Mouse (Mus musculus): ENCODE data around the gene Ss18l2. TPM values are rescaled to one million over a fixed set of nuclear protein-coding genes. Genes with fewer than 3 reads are reported as not detected.
A peak's percentile ranks its signal among the peaks of the same experiment; 100 is the strongest.

The Ss18l2 gene
- polyA plus RNA-seq, 1 experiment from 2014 or later, result 134 TPM

GRCm38 (mm10) chr9:121759091-121760081, 49.3 kb downstream of the Ss18l2 start, which contains the start of gene Zfp651:
TSS of gene Zfp651 (plus strand) at chr9:121759330.
- Histone ChIP-seq H3K4me1 (ENCODE audit: control insufficient read depth, insufficient read depth, low read length) (peaks cover 20% of the 10 kb centered on the region), H3K4me3 (ENCODE audit: low read depth, low read length) (peak within 1 kb of the TSS; percentile 92), H3K4me2 (ENCODE audit: low read depth) (peak within 1 kb of the TSS; percentile 99), H3K9ac (ENCODE audit: low read length) (peak within 1 kb of the TSS; percentile 92), H3K27ac (ENCODE audit: low read depth, low read length) (peak within 1 kb of the TSS; percentile 92), H3K27me3 (ENCODE audit: control insufficient read depth, insufficient read depth, low read length) (no peaks in the 10 kb centered on the region), H3K36me3 (ENCODE audit: control insufficient read depth, insufficient read depth, low read length) (peaks cover 16% of the 10 kb centered on the region), H3K9me3 (ENCODE audit: control insufficient read depth, low read length) (no peaks in the 10 kb centered on the region)
- peak; percentile 77 for ATAC-seq (ENCODE audit: insufficient read depth, low FRiP score, low TSS enrichment)
- DNase-seq (ENCODE audit: low spot score), result peak; percentile 89
- under 1% methylated on average over 64 of the region's 97 CpGs for WGBS

DNA sequence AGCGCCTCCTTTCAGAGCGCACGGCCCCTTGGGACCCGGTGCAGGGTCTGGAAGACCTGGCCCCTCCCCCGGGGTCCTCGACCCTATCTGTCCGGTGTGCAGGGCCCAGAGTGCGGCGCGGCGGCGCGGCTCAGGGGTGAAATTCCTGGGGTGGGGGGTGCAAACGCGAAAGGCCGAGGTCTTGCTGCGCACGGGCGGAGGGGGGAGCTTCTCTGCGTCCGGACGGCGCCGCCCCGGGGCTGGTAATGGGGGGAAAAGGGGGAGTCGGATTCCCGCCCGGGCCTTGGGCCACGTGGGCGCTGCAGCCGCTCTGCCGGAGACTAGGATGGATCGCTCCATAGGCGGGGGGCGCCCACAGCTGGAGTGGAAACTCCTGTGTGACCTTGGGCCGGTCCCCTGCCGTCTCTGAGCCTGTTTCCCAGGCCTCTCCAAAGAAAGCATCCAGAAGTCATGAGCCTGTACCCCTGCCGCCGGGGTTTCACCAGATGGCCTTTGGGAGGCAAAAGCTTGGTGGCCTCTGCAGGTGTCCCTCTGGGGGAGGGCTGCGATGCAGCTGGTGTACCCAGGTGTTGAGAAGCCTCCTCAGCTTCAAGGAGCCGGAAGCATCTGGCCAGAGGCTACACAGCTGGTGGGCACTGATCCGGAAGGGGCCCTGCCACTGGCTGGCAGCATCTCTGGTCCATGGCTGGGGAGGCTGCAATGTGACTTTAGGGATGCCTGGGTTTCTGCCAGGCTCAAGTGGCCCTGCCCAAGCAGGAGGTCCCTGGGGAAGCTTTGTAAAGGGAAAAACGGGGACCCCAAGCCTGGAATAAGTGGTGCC, 50.4 kb downstream of the Ss18l2 start:
- Histone ChIP-seq H3K27ac (ENCODE audit: low read depth, low read length) (peak overlapping the region; percentile 92), H3K36me3 (ENCODE audit: control insufficient read depth, insufficient read depth, low read length) (peaks cover 10% of the 10 kb centered on the region; the same call in 1 of the 2 replicates), H3K4me3 (ENCODE audit: low read depth, low read length) (peak overlapping the region; percentile 92), H3K4me1 (ENCODE audit: control insufficient read depth, insufficient read depth, low read length) (peaks cover 20% of the 10 kb centered on the region), H3K27me3 (ENCODE audit: control insufficient read depth, insufficient read depth, low read length) (no peaks in the 10 kb centered on the region), H3K9me3 (ENCODE audit: control insufficient read depth, low read length) (no peaks in the 10 kb centered on the region), H3K9ac (ENCODE audit: low read length) (peak overlapping the region; percentile 92), H3K4me2 (ENCODE audit: low read depth) (peak overlapping the region; percentile 99)
- peak; percentile 64 for ATAC-seq (ENCODE audit: insufficient read depth, low FRiP score, low TSS enrichment)
- DNase-seq (ENCODE audit: low spot score), result peak; percentile 87
- under 1% methylated on average over 41 of the region's 43 CpGs for WGBS

DNA sequence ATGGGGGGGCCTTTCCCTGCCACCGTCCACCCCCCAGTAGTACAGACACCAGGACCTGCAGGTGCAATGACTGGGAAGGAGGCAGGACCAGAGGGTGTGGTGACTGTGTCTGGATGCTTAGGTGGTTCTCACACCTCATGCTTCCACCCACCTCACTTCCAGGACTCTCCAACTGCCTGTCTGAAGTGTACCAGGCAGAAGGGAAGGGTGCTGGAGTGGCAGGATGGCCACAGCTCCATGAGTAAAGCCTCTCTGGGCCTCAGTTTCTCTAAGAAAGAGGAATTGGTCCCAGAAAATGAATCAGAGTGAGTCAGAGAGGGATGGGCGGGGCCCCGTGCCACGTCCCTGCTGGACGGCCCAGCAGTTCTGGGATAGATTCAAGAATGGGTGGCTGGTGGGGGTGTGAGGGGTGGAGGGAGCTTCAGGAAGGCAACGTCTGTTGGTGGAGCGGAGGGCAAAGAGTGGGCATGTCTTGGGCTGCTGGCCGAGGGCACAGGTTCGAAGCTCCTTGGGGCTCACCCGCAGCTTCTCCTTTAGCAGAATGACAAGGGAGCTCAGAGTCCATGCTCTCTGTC, 51.0 kb downstream of the Ss18l2 start:
- H3K9me3 ChIP-seq (ENCODE audit: control insufficient read depth, low read length), result no peaks in the 10 kb centered on the region
- H3K27me3 ChIP-seq (ENCODE audit: control insufficient read depth, insufficient read depth, low read length), result no peaks in the 10 kb centered on the region
- 65% methylated on average over 10 of the region's 10 CpGs for WGBS
- peak overlapping the region; percentile 99 for H3K4me2 ChIP-seq (ENCODE audit: low read depth)
- no peak for ATAC-seq (ENCODE audit: insufficient read depth, low FRiP score, low TSS enrichment)
- H3K4me3 ChIP-seq (ENCODE audit: low read depth, low read length), result peak overlapping the region; percentile 92
- H3K27ac ChIP-seq (ENCODE audit: low read depth, low read length), result no peak overlapping the region
- peaks cover 20% of the 10 kb centered on the region for H3K4me1 ChIP-seq (ENCODE audit: control insufficient read depth, insufficient read depth, low read length)
- peaks cover 12% of the 10 kb centered on the region; the same call in 1 of the 2 replicates for H3K36me3 ChIP-seq (ENCODE audit: control insufficient read depth, insufficient read depth, low read length)
- peak overlapping the region; percentile 92 for H3K9ac ChIP-seq (ENCODE audit: low read length)
- DNase-seq (ENCODE audit: low spot score), result no peak

GRCm38 (mm10) chr9:121761787-121762186, 51.7 kb downstream of the Ss18l2 start:
- Histone ChIP-seq H3K27ac (ENCODE audit: low read depth, low read length) (0 out of 2 replicates have a peak overlapping the region, but pooled peaks have one; percentile 4), H3K4me2 (ENCODE audit: low read depth) (no peak overlapping the region; the same call in 1 of the 2 replicates), H3K27me3 (ENCODE audit: control insufficient read depth, insufficient read depth, low read length) (no peaks in the 10 kb centered on the region), H3K9ac (ENCODE audit: low read length) (no peak overlapping the region), H3K36me3 (ENCODE audit: control insufficient read depth, insufficient read depth, low read length) (peaks cover 14% of the 10 kb centered on the region; the same call in 1 of the 2 replicates), H3K4me1 (ENCODE audit: control insufficient read depth, insufficient read depth, low read length) (peaks cover 20% of the 10 kb centered on the region), H3K4me3 (ENCODE audit: low read depth, low read length) (no peak overlapping the region), H3K9me3 (ENCODE audit: control insufficient read depth, low read length) (no peaks in the 10 kb centered on the region)
- no peak for ATAC-seq (ENCODE audit: insufficient read depth, low FRiP score, low TSS enrichment)
- no peak for DNase-seq (ENCODE audit: low spot score)
- WGBS, result 83% methylated on average over 8 of the region's 8 CpGs

GRCm38 (mm10) chr9:121762248-121762647, 52.1 kb downstream of the Ss18l2 start:
- peaks cover 16% of the 10 kb centered on the region; the same call in 1 of the 2 replicates for H3K36me3 ChIP-seq (ENCODE audit: control insufficient read depth, insufficient read depth, low read length)

DNA sequence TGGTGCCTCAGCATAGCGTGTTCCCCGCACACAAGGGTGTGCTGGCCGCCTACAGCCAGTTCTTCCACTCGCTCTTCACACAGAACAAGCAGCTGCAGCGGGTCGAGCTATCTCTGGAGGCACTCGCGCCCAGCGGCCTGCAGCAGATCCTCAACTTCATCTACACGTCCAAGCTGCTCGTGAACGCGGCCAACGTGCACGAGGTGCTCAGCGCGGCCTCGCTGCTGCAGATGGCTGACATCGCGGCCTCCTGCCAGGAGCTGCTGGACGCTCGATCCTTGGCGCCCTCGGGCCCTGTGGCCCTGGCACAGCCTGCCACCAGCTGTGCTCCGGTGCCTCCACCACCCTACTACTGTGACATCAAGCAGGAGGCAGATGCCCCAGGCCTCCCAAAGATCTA, 52.6 kb downstream of the Ss18l2 start:
- no peak overlapping the region for H3K4me2 ChIP-seq (ENCODE audit: low read depth)
- no peak overlapping the region for H3K27ac ChIP-seq (ENCODE audit: low read depth, low read length)
- peaks cover 16% of the 10 kb centered on the region; the same call in 1 of the 2 replicates for H3K36me3 ChIP-seq (ENCODE audit: control insufficient read depth, insufficient read depth, low read length)
- peaks cover 20% of the 10 kb centered on the region for H3K4me1 ChIP-seq (ENCODE audit: control insufficient read depth, insufficient read depth, low read length)
- no peak overlapping the region for H3K9ac ChIP-seq (ENCODE audit: low read length)
- DNase-seq (ENCODE audit: low spot score) (no peak), ATAC-seq (ENCODE audit: insufficient read depth, low FRiP score, low TSS enrichment) (no peak)
- no peaks in the 10 kb centered on the region for H3K27me3 ChIP-seq (ENCODE audit: control insufficient read depth, insufficient read depth, low read length)
- H3K4me3 ChIP-seq (ENCODE audit: low read depth, low read length), result no peak overlapping the region
- 93% methylated on average over 25 of the region's 25 CpGs for WGBS
- no peaks in the 10 kb centered on the region for H3K9me3 ChIP-seq (ENCODE audit: control insufficient read depth, low read length)

More at GRCm38 (mm10) chr9:121762248-121762647, 52.1 kb downstream of the Ss18l2 start:
- 90% methylated on average over 10 of the region's 10 CpGs for WGBS
- Histone ChIP-seq H3K27me3 (ENCODE audit: control insufficient read depth, insufficient read depth, low read length) (no peaks in the 10 kb centered on the region), H3K4me1 (ENCODE audit: control insufficient read depth, insufficient read depth, low read length) (peaks cover 20% of the 10 kb centered on the region), H3K9ac (ENCODE audit: low read length) (no peak overlapping the region), H3K4me3 (ENCODE audit: low read depth, low read length) (no peak overlapping the region), H3K4me2 (ENCODE audit: low read depth) (no peak overlapping the region), H3K9me3 (ENCODE audit: control insufficient read depth, low read length) (no peaks in the 10 kb centered on the region), H3K27ac (ENCODE audit: low read depth, low read length) (no peak overlapping the region)
- DNase-seq (ENCODE audit: low spot score) (no peak), ATAC-seq (ENCODE audit: insufficient read depth, low FRiP score, low TSS enrichment) (no peak)
